Mouse (Mus musculus): ENCODE measurements at regions not wholly inside any gene's neighbourhood (a gene's known extent, or its start where the extent isn't known, plus 50 kb on each side); places are given as distances from the start of the nearest gene placed in this dataset.

DNA sequence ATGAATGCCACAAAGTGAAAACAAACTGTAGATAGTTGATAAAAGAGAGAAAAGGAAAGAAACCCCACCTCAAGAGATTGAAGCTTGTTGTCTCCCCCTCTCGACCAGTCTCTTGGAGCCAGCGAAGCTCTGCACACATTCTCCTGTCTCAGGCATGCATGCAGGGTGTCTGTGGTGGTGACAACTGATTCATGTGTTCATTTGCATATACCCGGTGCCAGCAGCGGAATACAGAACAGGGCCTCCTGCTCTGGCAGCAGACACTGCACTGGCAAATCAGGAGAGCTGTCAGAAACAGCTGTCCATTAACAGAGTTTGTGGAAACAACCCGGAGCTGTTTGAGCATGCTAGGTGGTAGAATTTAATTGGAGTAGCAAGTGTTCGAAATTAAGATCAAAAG is 468.8 kb upstream of the Arrdc4 start:
- ATAC-seq (ENCODE audit: low FRiP score) (peak; percentile 72; the same call in 1 of the 2 replicates), DNase-seq (ENCODE audit: low spot score) (peak; percentile 64)
- Histone ChIP-seq H3K4me2 (ENCODE audit: low read depth, low read length, poor library complexity, severe bottlenecking) (no peak overlapping the region), H3K4me1 (ENCODE audit: insufficient read depth, low read length) (no peaks in the 10 kb centered on the region), H3K36me3 (ENCODE audit: insufficient read depth, low read length) (no peaks in the 10 kb centered on the region), H3K9ac (replicated peaks; ENCODE audit: low read length, poor library complexity, severe bottlenecking) (no peak overlapping the region), H3K27me3 (ENCODE audit: insufficient read depth, low read length) (no peaks in the 10 kb centered on the region), H3K27ac (ENCODE audit: low read depth, low read length) (no peak overlapping the region), H3K9me3 (ENCODE audit: low read length) (no peaks in the 10 kb centered on the region), H3K4me3 (ENCODE audit: low read depth, low read length) (no peak overlapping the region)
- peak; percentile 20; the same call in 1 of the 2 replicates for TF ChIP-seq CTCF (IDR thresholded peaks at IDR 0.05)
- WGBS = 32% methylated on average over 6 of the region's 6 CpGs
